Mouse (Mus musculus) myocyte (in vitro differentiated cells): ENCODE measurements at regions not wholly inside any gene's neighbourhood (a gene's known extent, or its start where the extent isn't known, plus 50 kb on each side); places are given as distances from the start of the nearest gene placed in this dataset.

Source experiments
- H3K27me3 ChIP-seq: one replicate; pipeline ENCODE4 v1.6.1; 2011; ENCODE audit not compliant: control insufficient read depth, insufficient read depth, insufficient read length
- H3K36me3 ChIP-seq: one replicate; pipeline ENCODE4 v1.6.1; 2011; ENCODE audit not compliant: control insufficient read depth, insufficient read depth
- H3K4me2 ChIP-seq: one replicate; pipeline ENCODE4 v1.6.1; 2011; ENCODE audit warnings: low read depth, control low read depth
- H3K4me3 ChIP-seq: one replicate; pipeline ENCODE4 v1.5.1; 2011; ENCODE audit warnings: mild to moderate bottlenecking, control low read depth, moderate library complexity
- H3K79me2 ChIP-seq: one replicate; pipeline ENCODE4 v1.6.1; 2011; ENCODE audit not compliant: control insufficient read depth, insufficient read depth
- H3ac ChIP-seq: one replicate; pipeline ENCODE4 v1.6.1; 2011; ENCODE audit not compliant: control insufficient read depth, insufficient read length
- MYOD1 ChIP-seq, 3 experiments: IDR thresholded peaks; one replicate each; pipeline ENCODE4 v1.6.1; 2011; ENCODE audit warnings: control low read depth in 2 of 3, low read depth in 2 of 3, mild to moderate bottlenecking in 2 of 3, moderate library complexity in 1 of 3; ENCODE audit not compliant: insufficient read length in 2 of 3, control insufficient read depth in 1 of 3
- MYOG ChIP-seq, 3 experiments: IDR thresholded peaks; one replicate each; pipeline ENCODE4 v1.6.1; 2011; ENCODE audit warnings: control low read depth in 2 of 3, low read depth in 2 of 3, mild to moderate bottlenecking in 2 of 3; ENCODE audit not compliant: insufficient read length in 2 of 3, control insufficient read depth in 1 of 3, insufficient read depth in 1 of 3
- POLR2A ChIP-seq: IDR thresholded peaks from one replicate; pipeline ENCODE4 v1.6.1; 2011; ENCODE audit warnings: low read depth, mild to moderate bottlenecking, control low read depth, moderate library complexity; ENCODE audit not compliant: insufficient read length
- POLR2AphosphoS2 ChIP-seq: IDR thresholded peaks from one replicate; pipeline ENCODE4 v1.6.1; 2011; ENCODE audit warnings: low read depth, control low read depth; ENCODE audit not compliant: insufficient read length
- TCF12 ChIP-seq: IDR thresholded peaks from one replicate; pipeline ENCODE4 v1.6.1; 2011; ENCODE audit warnings: mild to moderate bottlenecking, control low read depth; ENCODE audit not compliant: poor library complexity, insufficient read depth, severe bottlenecking
- TCF3 ChIP-seq: IDR thresholded peaks from one replicate; pipeline ENCODE4 v1.6.1; 2011; ENCODE audit warnings: low read depth, control low read depth; ENCODE audit not compliant: insufficient read length

DNA sequence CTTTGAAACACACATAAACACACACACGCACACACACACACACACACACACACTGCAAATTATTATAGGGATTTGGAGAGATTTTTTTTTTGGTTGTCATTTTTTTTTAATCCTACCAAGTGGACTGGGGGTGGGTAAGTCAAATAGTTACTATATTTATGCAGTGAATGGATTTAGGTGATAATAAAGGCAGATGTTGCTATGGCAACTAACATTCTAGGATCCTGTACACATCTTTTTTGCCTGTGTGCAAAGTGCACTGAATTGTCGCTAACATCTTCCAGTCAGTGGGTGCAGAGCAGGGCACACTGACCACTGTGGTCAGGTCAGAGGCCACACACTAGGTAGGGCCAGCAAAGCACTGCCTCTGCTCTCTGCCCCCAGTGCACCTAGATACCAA is 68.4 kb upstream of the Cacna1e start:
- Histone ChIP-seq H3K4me3 (no peak overlapping the region), H3K4me2 (no peak overlapping the region)
- TF ChIP-seq TCF12 = no peak
- TF ChIP-seq POLR2A = no peak
- TF ChIP-seq TCF3 = no peak
- no peak for TF ChIP-seq POLR2AphosphoS2
- no peak for TF ChIP-seq MYOG (IDR thresholded peaks at IDR 0.05; ENCODE audit: control insufficient read depth in 1 of 3, insufficient read depth in 1 of 3, insufficient read length in 2 of 3, low read depth in 2 of 3)
- TF ChIP-seq MYOD1 (IDR thresholded peaks at IDR 0.05; ENCODE audit: control insufficient read depth in 1 of 3, insufficient read length in 2 of 3, low read depth in 2 of 3) = no peak

More for the DNA sequence above, 68.4 kb upstream of the Cacna1e start:
- Histone ChIP-seq H3ac (no peak overlapping the region), H3K36me3 (no peaks in the 10 kb centered on the region), H3K27me3 (peaks cover 21% of the 10 kb centered on the region), H3K79me2 (no peaks in the 10 kb centered on the region)
